In genomic region chr3:37273092-37273491, GRCm38 (mm10) we compare ENCODE assay signal across 27 mouse cellular contexts. TPM values are rescaled to one million over a fixed set of nuclear protein-coding genes. Genes with fewer than 3 reads are reported as not detected.
"Had no signal": no experiment of that assay in that cellular context is flagged by ENCODE, and none has a peak within 500 bp of the region (broad histone marks: within the 10 kb centered on the region; RNA-seq: fewer than 3 reads in every experiment).

No protein-coding gene starts in this region.

- H3K4me2 ChIP-seq: limb, embryonic 13.5 days; liver, embryonic 12.5 days; liver, embryonic 15.5 days; lung, embryonic 15.5 days; midbrain, embryonic 11.5 days had no signal

- H3K9ac ChIP-seq: limb, embryonic 13.5 days; liver, embryonic 12.5 days; liver, embryonic 15.5 days; lung, embryonic 15.5 days had no signal

- DNase-seq: kidney, adult 18-20 months; kidney, adult 9 months; kidney, postnatal 25 days; layer of hippocampus, adult 9-11 months; liver; lung, adult 18-20 months; lung, postnatal 10 days; lung, postnatal 36 days; midbrain, embryonic 14.5 days; retina, postnatal 1 day; right cerebral cortex, postnatal 25 days; spleen, adult 18-20 months; thymus, postnatal 25 days had no signal

- H3K9me3 ChIP-seq: limb, embryonic 10.5 days; limb, embryonic 13.5 days; liver, embryonic 12.5 days; liver, embryonic 15.5 days; lung, embryonic 15.5 days; megakaryocyte, embryonic 14.5 days had no signal

- H3K27ac ChIP-seq: layer of hippocampus, adult 2 months; limb, embryonic 10.5 days; limb, embryonic 13.5 days; liver, embryonic 12.5 days; liver, embryonic 15.5 days; lung, embryonic 15.5 days had no signal

- H3K4me3 ChIP-seq: layer of hippocampus, adult 2 months; limb, embryonic 10.5 days; limb, embryonic 13.5 days; liver, embryonic 12.5 days; liver, embryonic 15.5 days; lung, embryonic 15.5 days; megakaryocyte, embryonic 14.5 days; myocyte had no signal

- H3K4me1 ChIP-seq: limb, embryonic 10.5 days; limb, embryonic 13.5 days; lung, embryonic 15.5 days had no signal

- H3K27me3 ChIP-seq: limb, embryonic 13.5 days; liver, embryonic 12.5 days; lung, embryonic 15.5 days had no signal

- H3K36me3 ChIP-seq: limb, embryonic 10.5 days; limb, embryonic 13.5 days; liver, embryonic 12.5 days; liver, embryonic 15.5 days; lung, embryonic 15.5 days had no signal

- ATAC-seq: liver, embryonic 12.5 days had no signal

RNA-seq across cellular contexts. Expression of gene Il21, which starts 40.7 kb away (rescaled TPM):
- total RNA-seq: left cerebral cortex, adult 18-20 months had no signal
- polyA plus RNA-seq: kidney, embryonic 16.5 days; limb, embryonic 10.5 days; limb, embryonic 13.5 days; liver, embryonic 12.5 days; liver, embryonic 15.5 days; lung, embryonic 15.5 days; midbrain, embryonic 11.5 days; midbrain, embryonic 14.5 days; myocyte; neural tube, embryonic 11.5 days; neural tube, embryonic 14.5 days; stomach, embryonic 16.5 days had no signal
